7 mouse cellular contexts compared by ENCODE assay signal in the genomic region with DNA sequence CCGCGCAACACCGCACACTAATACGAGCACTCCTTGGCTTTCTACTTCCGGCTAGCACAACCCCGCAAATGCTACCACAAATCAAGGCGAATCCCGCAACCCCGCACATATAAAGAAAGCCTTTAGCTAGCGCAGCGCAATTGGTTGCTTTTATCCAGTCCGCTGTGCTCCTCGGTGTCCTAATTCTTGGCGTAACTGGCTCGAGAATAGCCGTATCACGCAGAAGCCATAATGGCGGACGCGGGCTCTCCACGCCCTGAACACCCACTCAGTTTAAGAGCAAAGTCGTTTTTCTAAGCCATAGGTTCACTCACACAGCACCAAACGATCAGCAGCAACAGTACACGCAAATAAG.
A peak's percentile ranks its signal among the peaks of the same experiment; 100 is the strongest.
DNase-seq lines count a peak whose midpoint lies in the region; ATAC-seq and TF ChIP-seq lines count a peak whose summit lies in the region.

No protein-coding gene starts in this region.

- peak overlapping the region; percentile 42 for H3K4me3 ChIP-seq in neural tube, embryonic 11.5 days (ENCODE audit: low read depth, low read length)
- peak overlapping the region; percentile 43 for H3K4me3 ChIP-seq in hindbrain, embryonic 11.5 days (ENCODE audit: low read depth, low read length)
- H3K4me3 ChIP-seq in liver, embryonic 13.5 days (replicated peaks) = peak overlapping the region; percentile 63
- H3K4me3 ChIP-seq in stomach, postnatal 0 days (ENCODE audit: low read depth, low read length) = peak overlapping the region; percentile 47
- no peak overlapping the region for H3K4me3 ChIP-seq in kidney, adult 2 months (ENCODE audit: insufficient read depth, low read depth, low read length)

- WGBS in neural tube, embryonic 11.5 days = 63% methylated on average over 24 of the region's 24 CpGs
- WGBS in hindbrain, embryonic 11.5 days = 78% methylated on average over 24 of the region's 24 CpGs
- WGBS in liver, embryonic 13.5 days (ENCODE audit: insufficient replicate concordance) = 62% methylated on average over 24 of the region's 24 CpGs
- WGBS in stomach, postnatal 0 days = 73% methylated on average over 24 of the region's 24 CpGs
- 96% methylated on average over 24 of the region's 24 CpGs for WGBS in kidney, adult 2 months

- no peaks in the 10 kb centered on the region for H3K27me3 ChIP-seq in neural tube, embryonic 11.5 days (ENCODE audit: control insufficient read depth, insufficient read depth, low read length)
- H3K27me3 ChIP-seq in hindbrain, embryonic 11.5 days (ENCODE audit: control insufficient read depth, insufficient read depth, low read length) = no peaks in the 10 kb centered on the region
- no peaks in the 10 kb centered on the region for H3K27me3 ChIP-seq in liver, embryonic 13.5 days
- H3K27me3 ChIP-seq in stomach, postnatal 0 days (ENCODE audit: control insufficient read depth, insufficient read depth, low read length) = no peaks in the 10 kb centered on the region
- no peaks in the 10 kb centered on the region for H3K27me3 ChIP-seq in kidney, adult 2 months (replicated peaks; ENCODE audit: control insufficient read depth, insufficient read depth, low read length)

- H3K4me1 ChIP-seq in neural tube, embryonic 11.5 days (ENCODE audit: control insufficient read depth, insufficient read depth, low read length) = no peaks in the 10 kb centered on the region
- no peaks in the 10 kb centered on the region for H3K4me1 ChIP-seq in hindbrain, embryonic 11.5 days (replicated peaks; ENCODE audit: control insufficient read depth, insufficient read depth, low read length)
- peaks cover 11% of the 10 kb centered on the region; the same call in 1 of the 2 replicates for H3K4me1 ChIP-seq in liver, embryonic 13.5 days (replicated peaks)
- H3K4me1 ChIP-seq in stomach, postnatal 0 days (replicated peaks; ENCODE audit: control insufficient read depth, insufficient read depth) = no peaks in the 10 kb centered on the region
- H3K4me1 ChIP-seq in kidney, adult 2 months (ENCODE audit: control insufficient read depth, insufficient read depth, low read length) = no peaks in the 10 kb centered on the region; the same call in 1 of the 2 replicates

- ATAC-seq in neural tube, embryonic 11.5 days (ENCODE audit: insufficient read depth, low FRiP score, low TSS enrichment) = no peak
- 0 out of 2 replicates have a peak, but pooled peaks have one; percentile 42 for ATAC-seq in hindbrain, embryonic 11.5 days (ENCODE audit: low FRiP score)
- ATAC-seq in liver, embryonic 13.5 days (ENCODE audit: low read depth) = no peak
- no peak for ATAC-seq in stomach, postnatal 0 days (ENCODE audit: low FRiP score, low TSS enrichment)

- H3K36me3 ChIP-seq in neural tube, embryonic 11.5 days (ENCODE audit: control insufficient read depth, insufficient read depth, low read length) = no peaks in the 10 kb centered on the region
- H3K36me3 ChIP-seq in hindbrain, embryonic 11.5 days (ENCODE audit: control insufficient read depth, insufficient read depth, low read length) = no peaks in the 10 kb centered on the region
- 0 out of 2 replicates have a peak, but pooled peaks cover 5% of the 10 kb centered on the region for H3K36me3 ChIP-seq in liver, embryonic 13.5 days
- H3K36me3 ChIP-seq in stomach, postnatal 0 days (ENCODE audit: control insufficient read depth, insufficient read depth, low read length) = no peaks in the 10 kb centered on the region
- H3K36me3 ChIP-seq in kidney, adult 2 months (ENCODE audit: control insufficient read depth, insufficient read depth, low read length) = no peaks in the 10 kb centered on the region

- peak overlapping the region; percentile 53; the same call in 1 of the 2 replicates for H3K27ac ChIP-seq in neural tube, embryonic 11.5 days (ENCODE audit: low read depth, low read length)
- peak overlapping the region; percentile 60; the same call in 1 of the 2 replicates for H3K27ac ChIP-seq in hindbrain, embryonic 11.5 days (ENCODE audit: low read depth, low read length)
- peak overlapping the region; percentile 63 for H3K27ac ChIP-seq in liver, embryonic 13.5 days
- H3K27ac ChIP-seq in stomach, postnatal 0 days (replicated peaks) = peak overlapping the region; percentile 82
- H3K27ac ChIP-seq in kidney, adult 2 months (ENCODE audit: insufficient read depth, low read depth, low read length) = no peak overlapping the region

- no peaks in the 10 kb centered on the region for H3K9me3 ChIP-seq in neural tube, embryonic 11.5 days (ENCODE audit: control insufficient read depth, low read length)
- H3K9me3 ChIP-seq in hindbrain, embryonic 11.5 days (ENCODE audit: control insufficient read depth, low read length) = no peaks in the 10 kb centered on the region
- no peaks in the 10 kb centered on the region for H3K9me3 ChIP-seq in liver, embryonic 13.5 days (replicated peaks)
- H3K9me3 ChIP-seq in stomach, postnatal 0 days (ENCODE audit: control insufficient read depth, low read length) = no peaks in the 10 kb centered on the region

- TF ChIP-seq CTCF in stomach, postnatal 0 days (IDR thresholded peaks at IDR 0.05; ENCODE audit: low read depth) = no peak
- no peak for TF ChIP-seq CTCF in kidney, adult 2 months (conservative IDR thresholded peaks at IDR 0.05; ENCODE audit: insufficient read depth, insufficient read length, low read depth, low read length)

- no peak for DNase-seq in neural tube, embryonic 11.5 days (ENCODE audit: low spot score)
- DNase-seq in neural tube, embryonic 10.5 days (ENCODE audit: extremely low spot score, low spot score) = no peak
- peak; percentile 24 for DNase-seq in hindbrain, embryonic 11.5 days (ENCODE audit: low spot score)
- DNase-seq in liver, embryonic 13.5 days = no peak
- DNase-seq in stomach, postnatal 0 days (ENCODE audit: low spot score) = no peak
- DNase-seq in c-Kit-positive CD71-positive TER-119-positive erythroid progenitor cells, embryonic 14.5 days (ENCODE audit: low spot score) = no peak
- DNase-seq in kidney, adult 2 months = no peak

- TF ChIP-seq POLR2A in kidney, adult 2 months (IDR thresholded peaks at IDR 0.05; ENCODE audit: low read depth, low read length) = no peak

- TF ChIP-seq EP300 in stomach, postnatal 0 days (optimal IDR thresholded peaks at IDR 0.05) = no peak

- no peak overlapping the region for H3K4me2 ChIP-seq in neural tube, embryonic 11.5 days (ENCODE audit: low read depth)
- peak overlapping the region; percentile 17 for H3K4me2 ChIP-seq in hindbrain, embryonic 11.5 days (replicated peaks; ENCODE audit: low read depth, low read length)
- peak overlapping the region; percentile 54 for H3K4me2 ChIP-seq in liver, embryonic 13.5 days
- peak overlapping the region; percentile 32 for H3K4me2 ChIP-seq in stomach, postnatal 0 days (replicated peaks; ENCODE audit: low read depth)

- peak overlapping the region; percentile 61 for H3K9ac ChIP-seq in neural tube, embryonic 11.5 days (ENCODE audit: low read length)
- H3K9ac ChIP-seq in hindbrain, embryonic 11.5 days (ENCODE audit: low read depth, low read length) = peak overlapping the region; percentile 57
- H3K9ac ChIP-seq in liver, embryonic 13.5 days = peak overlapping the region; percentile 68
- H3K9ac ChIP-seq in stomach, postnatal 0 days (ENCODE audit: low read length) = peak overlapping the region; percentile 53
